Mouse (Mus musculus) liver, embryonic 14 days (tissue): ENCODE data around the gene Gm10256. TPM values are rescaled to one million over a fixed set of nuclear protein-coding genes. Genes with fewer than 3 reads are reported as not detected.

Source experiments
- polyA plus RNA-seq: library from polyadenylated mRNA; depleted of rRNA; stranded (reverse); fragments of >200 nt; gene quantifications from 2 replicates; pipeline ENCODE4 v1.2.3, GENCODE M21; 2012; rRNA removed

Gene Gm10256
- polyA plus RNA-seq: not detected in 2 replicates

GRCm38 (mm10) chrY:2830380-2830779 is at the start of gene Gm10256, which contains the start of gene Rbmy:
TSS of gene Gm10256 (plus strand) at chrY:2830699.
TSS of gene Rbmy (plus strand) at chrY:2830680.

GRCm38 (mm10) chrY:2796105-2796504 is 34.4 kb upstream of the Gm10256 start, which contains the start of gene Gm4064:
TSS of gene Gm4064 (minus strand) at chrY:2796205.

GRCm38 (mm10) chrY:2900689-2901088 is 70.2 kb downstream of the Gm10256 start, which contains the start of gene Gm10352:
TSS of gene Gm10352 (plus strand) at chrY:2900989.

Other genes starting within 250 kb of the Gm10256 start
- gene H2al2c, start 231.6 kb upstream of the Gm10256 start, polyA plus RNA-seq: not detected in 2 replicates
- gene Sry, start 167.0 kb upstream of the Gm10256 start, polyA plus RNA-seq: not detected in 2 replicates
- gene H2al2b, start 110.0 kb upstream of the Gm10256 start, polyA plus RNA-seq: not detected in 2 replicates
- gene Gm4064, start 34.5 kb upstream of the Gm10256 start, polyA plus RNA-seq: not detected in 2 replicates
- not detected in 2 replicates for gene Rbmy, start within 50 bp of the Gm10256 start, polyA plus RNA-seq
- 0.01 TPM in 1 of 2 replicates, not detected in the other for gene Gm10352, start 70.3 kb downstream of the Gm10256 start, polyA plus RNA-seq
- gene Gm29289, start 101.9 kb downstream of the Gm10256 start, polyA plus RNA-seq: not detected in 2 replicates